In the genomic region with DNA sequence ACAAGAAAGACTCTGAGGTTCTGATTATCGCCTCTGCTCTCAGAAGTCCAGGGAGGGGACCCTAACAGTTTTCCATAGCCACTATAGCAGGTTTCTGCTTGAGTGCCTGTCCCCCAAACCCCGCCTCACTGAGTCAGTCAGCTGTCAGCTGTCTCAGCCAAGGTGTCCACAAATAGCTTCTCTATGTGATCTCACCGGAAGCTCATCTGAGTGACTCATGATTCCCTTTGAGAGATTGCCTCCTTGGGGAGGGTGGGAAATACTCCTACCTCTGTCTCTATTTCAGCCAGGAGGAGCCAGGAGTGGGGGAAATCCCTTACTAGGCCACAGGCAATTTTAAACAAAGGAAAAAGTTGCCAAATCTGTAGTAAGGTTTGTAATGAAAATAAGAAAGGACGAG, we compare ENCODE assay signal across 7 mouse cellular contexts.
DNase-seq lines count a peak whose midpoint lies in the region; ATAC-seq lines count a peak whose summit lies in the region.

No protein-coding gene starts in this region.

- H3K4me2 ChIP-seq in lung, embryonic 16.5 days (ENCODE audit: low read depth, low read length): no peak overlapping the region

- 45% methylated on average over 4 of the region's 4 CpGs for WGBS in lung, embryonic 16.5 days

- H3K4me1 ChIP-seq in lung, embryonic 16.5 days (replicated peaks; ENCODE audit: control insufficient read depth, insufficient read depth, low read length): peaks cover 2% of the 10 kb centered on the region; the same call in 1 of the 2 replicates

- no peak overlapping the region for H3K4me3 ChIP-seq in lung, embryonic 16.5 days (ENCODE audit: low read length)

- peak; percentile 87 for DNase-seq in right cerebral cortex, adult 18-20 months
- no peak for DNase-seq in right cerebral cortex, postnatal 14 days
- peak; percentile 77 for DNase-seq in adrenal gland, postnatal 14 days
- DNase-seq in heart, adult 11 months: peak; percentile 97
- DNase-seq in thymus, postnatal 4 days: peak; percentile 63
- no peak for DNase-seq in urinary bladder, adult 18-20 months (ENCODE audit: low spot score in 2 of 2)

- H3K27ac ChIP-seq in lung, embryonic 16.5 days (ENCODE audit: low read length): no peak overlapping the region

- ATAC-seq in lung, embryonic 16.5 days (ENCODE audit: low read depth): peak; percentile 54; the same call in 1 of the 2 replicates

- no peak overlapping the region for H3K9ac ChIP-seq in lung, embryonic 16.5 days (ENCODE audit: low read length)

- H3K36me3 ChIP-seq in lung, embryonic 16.5 days (ENCODE audit: control insufficient read depth, insufficient read depth, low read length): no peaks in the 10 kb centered on the region

- no peaks in the 10 kb centered on the region for H3K9me3 ChIP-seq in lung, embryonic 16.5 days (ENCODE audit: control insufficient read depth, low read length)

- no peaks in the 10 kb centered on the region for H3K27me3 ChIP-seq in lung, embryonic 16.5 days (ENCODE audit: control insufficient read depth, insufficient read depth, low read depth, low read length)

Comparison
In these comparisons a context has a peak if more than half of its experiments do, and no peak if none do; other contexts are left out.
1. DNase-seq: peak in right cerebral cortex, adult 18-20 months (single experiment), adrenal gland, postnatal 14 days (single experiment), heart, adult 11 months (single experiment) and thymus, postnatal 4 days (single experiment); none in right cerebral cortex, postnatal 14 days (single experiment) and urinary bladder, adult 18-20 months (0 of 2).